Mouse (Mus musculus) neural tube, embryonic 12.5 days (tissue): ENCODE results near the gene Actn1. TPM values are rescaled to one million over a fixed set of nuclear protein-coding genes. Genes with fewer than 3 reads are reported as not detected.

Source experiments
- ATAC-seq: fragments of 200-750 bp; cut with Nextera tagmentation; 2 replicates; pipeline ENCODE4 v1.8.0; 2017; ENCODE audit warnings: low read depth, mild to moderate bottlenecking, moderate TSS enrichment, moderate library complexity; ENCODE audit not compliant: low FRiP score
- H3K27ac ChIP-seq: fragments of 300-500 bp; sonication (generic); 2 replicates; pipeline ENCODE4 v1.5.1; 2016
- H3K27me3 ChIP-seq: fragments of 300-500 bp; sonication (generic); replicated peaks from 2 replicates; pipeline ENCODE4 v1.6.1; 2016; ENCODE audit warnings: mild to moderate bottlenecking
- H3K36me3 ChIP-seq: fragments of 300-500 bp; sonication (generic); 2 replicates; pipeline ENCODE4 v1.6.1; 2016; ENCODE audit warnings: mild to moderate bottlenecking
- H3K4me1 ChIP-seq: fragments of 300-500 bp; sonication (generic); 2 replicates; pipeline ENCODE4 v1.6.1; 2016
- H3K4me2 ChIP-seq: fragments of 300-500 bp; sonication (generic); replicated peaks from 2 replicates; pipeline ENCODE4 v1.6.1; 2016; ENCODE audit warnings: mild to moderate bottlenecking
- H3K4me3 ChIP-seq: fragments of 300-500 bp; sonication (generic); 2 replicates; pipeline ENCODE4 v1.5.1; 2016
- H3K9ac ChIP-seq: fragments of 300-500 bp; sonication (generic); 2 replicates; pipeline ENCODE4 v1.6.1; 2016; ENCODE audit warnings: mild to moderate bottlenecking
- H3K9me3 ChIP-seq: fragments of 300-500 bp; sonication (generic); 2 replicates; pipeline ENCODE4 v1.6.1; 2016; ENCODE audit warnings: mild to moderate bottlenecking
- WGBS: fragments of 180-500 bp; shearing (Covaris S2); methylation state at CpG from one replicate; pipeline ENCODE4 v1.1.7; 2016; 5-methylcytosine and 5-hydroxymethylcytosine counted together
- polyA plus RNA-seq: library from polyadenylated mRNA; unstranded; fragments of >200 nt; fragmentation: Nextera tagmentation; extraction: Ambion mirVana; gene quantifications from 2 replicates; pipeline ENCODE4 v1.2.1, GENCODE M21; 2016

Gene Actn1
- polyA plus RNA-seq, 1 experiment from 2014 or later = 15.8 TPM

GRCm38 (mm10) chr12:80220260-80221038 is 39.7 kb downstream of the Actn1 start:
- Histone ChIP-seq H3K27ac (no peak overlapping the region), H3K4me3 (no peak overlapping the region), H3K9me3 (no peaks in the 10 kb centered on the region), H3K36me3 (no peaks in the 10 kb centered on the region), H3K27me3 (no peaks in the 10 kb centered on the region), H3K9ac (no peak overlapping the region), H3K4me2 (no peak overlapping the region), H3K4me1 (peaks cover 25% of the 10 kb centered on the region)
- WGBS = 88% methylated on average over 14 of the region's 14 CpGs
- ATAC-seq = no peak

- Histone ChIP-seq H3K27ac (no peak overlapping the region), H3K9ac (no peak overlapping the region), H3K4me3 (no peak overlapping the region), H3K27me3 (no peaks in the 10 kb centered on the region), H3K36me3 (no peaks in the 10 kb centered on the region), H3K9me3 (no peaks in the 10 kb centered on the region), H3K4me2 (no peak overlapping the region), H3K4me1 (peaks cover 18% of the 10 kb centered on the region)
- WGBS = 37% methylated on average over 3 of the region's 3 CpGs
- ATAC-seq = no peak
Measured at GRCm38 (mm10) chr12:80218784-80219183, 41.4 kb downstream of the Actn1 start.

DNA sequence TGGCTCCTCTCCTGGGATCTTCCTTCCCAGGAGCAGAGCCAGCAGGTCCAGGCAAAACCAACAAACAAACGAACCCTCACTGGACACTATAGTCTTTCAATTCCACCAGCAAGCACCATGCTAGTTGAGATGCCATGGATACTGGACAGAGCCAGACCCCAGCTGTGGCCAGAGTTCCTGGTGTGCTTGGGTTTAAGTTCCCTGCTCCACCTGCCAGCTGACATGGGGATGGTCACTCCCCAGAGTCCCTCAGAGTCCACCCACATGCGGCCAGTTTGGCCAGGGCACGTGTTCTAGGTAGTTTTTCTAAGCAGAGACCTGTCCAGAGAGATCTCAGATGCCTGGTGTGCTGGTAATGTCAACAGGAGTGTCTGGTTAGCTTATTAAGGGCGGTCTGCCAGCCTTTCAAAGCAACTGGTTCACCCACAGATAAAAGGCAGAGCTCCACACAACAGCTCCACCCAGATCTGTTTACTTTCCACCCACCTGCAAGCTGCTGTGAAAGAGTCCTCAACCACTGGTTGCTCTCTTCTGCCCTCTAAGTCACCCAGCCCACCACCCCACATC is 42.0 kb downstream of the Actn1 start:
- Histone ChIP-seq H3K36me3 (no peaks in the 10 kb centered on the region), H3K9me3 (no peaks in the 10 kb centered on the region), H3K4me3 (no peak overlapping the region), H3K4me2 (no peak overlapping the region), H3K9ac (no peak overlapping the region), H3K27ac (no peak overlapping the region), H3K4me1 (peaks cover 13% of the 10 kb centered on the region), H3K27me3 (no peaks in the 10 kb centered on the region)
- 72% methylated on average over 4 of the region's 4 CpGs for WGBS
- ATAC-seq = no peak

DNA sequence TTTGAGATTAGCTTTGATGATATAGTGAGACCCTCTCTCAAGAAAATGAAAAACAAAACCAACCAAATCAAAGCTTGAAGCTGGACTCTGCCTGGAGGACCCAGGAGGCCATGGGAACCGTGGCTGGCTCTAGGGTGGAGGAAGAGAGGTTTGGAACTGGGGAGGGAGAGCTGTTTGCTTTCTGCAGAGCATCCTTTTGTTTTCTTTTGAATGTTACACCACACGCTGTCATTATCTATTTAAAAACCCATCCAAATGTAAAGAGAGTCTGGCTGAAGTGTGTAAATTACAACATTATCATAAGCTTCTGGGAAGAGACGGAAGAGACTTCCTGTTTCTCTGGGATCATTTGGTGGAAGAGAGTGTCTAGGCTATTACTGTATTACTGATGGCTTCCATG is 43.1 kb downstream of the Actn1 start:
- H3K9ac ChIP-seq = no peak overlapping the region
- no peaks in the 10 kb centered on the region for H3K9me3 ChIP-seq
- no peak overlapping the region for H3K4me2 ChIP-seq
- H3K4me3 ChIP-seq = no peak overlapping the region
- peaks cover 6% of the 10 kb centered on the region; the same call in 1 of the 2 replicates for H3K4me1 ChIP-seq
- no peaks in the 10 kb centered on the region for H3K36me3 ChIP-seq
- H3K27me3 ChIP-seq = no peaks in the 10 kb centered on the region
- whole genome bisulfite sequencing = 70% methylated on average over 3 of the region's 3 CpGs
- no peak overlapping the region for H3K27ac ChIP-seq
- ATAC-seq = no peak

GRCm38 (mm10) chr12:80216258-80216881 is 43.8 kb downstream of the Actn1 start:
- no peaks in the 10 kb centered on the region for H3K9me3 ChIP-seq
- 65% methylated on average over 6 of the region's 6 CpGs for WGBS
- no peaks in the 10 kb centered on the region for H3K27me3 ChIP-seq
- H3K9ac ChIP-seq = no peak overlapping the region
- no peak overlapping the region for H3K4me3 ChIP-seq
- no peaks in the 10 kb centered on the region for H3K36me3 ChIP-seq
- H3K4me1 ChIP-seq = peaks cover 12% of the 10 kb centered on the region
- H3K27ac ChIP-seq = no peak overlapping the region
- ATAC-seq = no peak
- no peak overlapping the region for H3K4me2 ChIP-seq

- 0 out of 2 replicates have a peak, but pooled peaks cover 3% of the 10 kb centered on the region for H3K36me3 ChIP-seq
- peaks cover 15% of the 10 kb centered on the region for H3K4me1 ChIP-seq
- no peak overlapping the region for H3K4me2 ChIP-seq
- WGBS = 82% methylated on average over 8 of the region's 8 CpGs
- H3K4me3 ChIP-seq = no peak overlapping the region
- H3K9me3 ChIP-seq = no peaks in the 10 kb centered on the region
- H3K27ac ChIP-seq = no peak overlapping the region
- ATAC-seq = no peak
- H3K9ac ChIP-seq = no peak overlapping the region
- H3K27me3 ChIP-seq = no peaks in the 10 kb centered on the region
Measured at GRCm38 (mm10) chr12:80213810-80214209, 46.4 kb downstream of the Actn1 start.

- 64% methylated on average over 4 of the region's 4 CpGs for WGBS
- Histone ChIP-seq H3K27ac (no peak overlapping the region), H3K27me3 (no peaks in the 10 kb centered on the region), H3K9ac (no peak overlapping the region), H3K4me3 (no peak overlapping the region), H3K4me2 (no peak overlapping the region), H3K4me1 (peaks cover 19% of the 10 kb centered on the region), H3K9me3 (no peaks in the 10 kb centered on the region), H3K36me3 (0 out of 2 replicates have a peak, but pooled peaks cover 3% of the 10 kb centered on the region)
- ATAC-seq = no peak
Measured at GRCm38 (mm10) chr12:80213263-80213662, 46.9 kb downstream of the Actn1 start.

DNA sequence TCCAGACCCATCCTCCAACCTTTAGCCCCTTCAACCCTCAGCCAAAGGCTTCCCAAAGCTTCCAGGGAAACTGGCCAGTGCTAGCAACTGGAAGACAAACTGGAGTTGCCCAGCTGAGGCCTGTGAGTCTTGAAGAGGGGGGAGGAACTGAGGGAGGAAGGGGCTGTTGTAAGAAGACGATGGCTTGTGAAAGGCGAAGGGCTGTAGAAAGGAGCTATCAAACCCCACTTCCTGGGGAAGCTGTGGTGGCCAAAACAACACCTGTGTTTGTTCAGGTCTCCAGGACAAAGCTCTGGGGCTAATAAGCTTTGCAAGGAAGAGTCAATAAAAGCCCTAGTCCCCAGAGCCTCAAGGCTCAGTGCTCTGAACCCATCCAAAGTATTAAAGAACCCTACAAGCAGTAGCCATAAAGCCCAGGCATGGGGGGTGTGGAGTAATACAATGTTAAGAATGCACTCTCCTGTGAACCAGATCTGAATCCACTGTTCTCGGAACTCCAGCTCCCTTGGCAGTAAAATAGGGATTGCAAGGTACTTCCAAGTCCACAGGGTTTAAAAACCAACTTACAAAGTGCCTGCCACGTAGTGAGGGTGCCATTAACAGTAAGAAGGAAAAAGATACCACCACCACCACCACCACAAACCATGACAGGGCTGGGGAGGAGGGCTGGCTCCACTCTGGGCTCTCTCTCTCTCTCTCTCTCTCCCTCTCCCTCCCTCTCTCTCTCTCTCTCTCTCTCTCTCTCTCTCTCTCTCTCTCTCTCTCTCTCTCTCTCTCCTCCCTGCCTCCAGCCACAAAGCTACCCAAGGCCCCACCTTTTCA is 49.2 kb downstream of the Actn1 start:
- Histone ChIP-seq H3K4me2 (no peak overlapping the region), H3K9me3 (no peaks in the 10 kb centered on the region), H3K4me1 (peaks cover 16% of the 10 kb centered on the region), H3K36me3 (0 out of 2 replicates have a peak, but pooled peaks cover 3% of the 10 kb centered on the region), H3K4me3 (no peak overlapping the region), H3K9ac (no peak overlapping the region), H3K27me3 (no peaks in the 10 kb centered on the region), H3K27ac (no peak overlapping the region)
- 30% methylated on average over 4 of the region's 4 CpGs for WGBS
- ATAC-seq = no peak

GRCm38 (mm10) chr12:80209914-80210313 is 50.3 kb downstream of the Actn1 start:
- H3K4me2 ChIP-seq = no peak overlapping the region
- 91% methylated on average over 4 of the region's 4 CpGs for WGBS
- H3K4me3 ChIP-seq = no peak overlapping the region
- H3K27me3 ChIP-seq = no peaks in the 10 kb centered on the region
- H3K4me1 ChIP-seq = peaks cover 16% of the 10 kb centered on the region
- H3K27ac ChIP-seq = no peak overlapping the region
- no peak overlapping the region for H3K9ac ChIP-seq
- ATAC-seq = no peak
- peaks cover 9% of the 10 kb centered on the region; the same call in 1 of the 2 replicates for H3K36me3 ChIP-seq
- H3K9me3 ChIP-seq = no peaks in the 10 kb centered on the region

DNA sequence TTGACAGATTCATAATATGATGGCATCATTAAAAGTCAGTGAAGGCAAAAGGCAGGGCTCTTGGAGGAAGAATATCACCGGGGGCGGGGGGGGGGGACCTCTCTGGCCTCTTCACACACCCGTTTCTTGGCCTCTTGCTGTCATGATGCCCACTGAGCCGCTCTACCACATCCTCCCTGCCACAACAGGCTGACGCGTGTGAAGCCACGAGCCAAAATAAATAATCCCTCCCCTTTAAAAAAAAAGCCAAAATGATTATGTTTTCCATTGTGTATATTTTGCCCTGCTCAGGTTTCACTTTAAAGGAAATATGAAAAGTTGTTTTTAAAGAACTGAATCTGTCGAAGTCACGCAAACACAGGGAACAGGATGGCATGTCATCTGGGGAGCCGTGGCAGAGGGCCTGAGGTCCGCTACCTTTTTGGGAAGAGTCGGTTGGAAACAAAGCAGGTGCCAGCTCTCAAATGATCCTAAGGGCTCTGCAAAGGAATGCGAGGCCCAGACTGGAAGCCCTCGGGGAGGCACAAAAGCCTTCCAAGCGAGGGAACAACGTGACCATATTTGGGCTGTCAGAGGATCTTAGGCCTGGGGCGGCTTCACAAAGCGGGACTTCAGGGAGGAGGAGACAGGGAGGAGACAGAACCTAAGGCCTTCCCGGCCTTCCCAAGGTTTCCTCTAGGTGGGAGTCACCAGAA is 51.9 kb downstream of the Actn1 start:
- H3K36me3 ChIP-seq = peaks cover 10% of the 10 kb centered on the region; the same call in 1 of the 2 replicates
- no peak overlapping the region for H3K9ac ChIP-seq
- H3K27me3 ChIP-seq = no peaks in the 10 kb centered on the region
- no peak overlapping the region for H3K4me3 ChIP-seq
- no peak overlapping the region for H3K27ac ChIP-seq
- H3K4me1 ChIP-seq = peaks cover 17% of the 10 kb centered on the region
- ATAC-seq = no peak
- WGBS = 58% methylated on average over 19 of the region's 19 CpGs
- H3K9me3 ChIP-seq = no peaks in the 10 kb centered on the region
- no peak overlapping the region for H3K4me2 ChIP-seq

- H3K36me3 ChIP-seq = peaks cover 13% of the 10 kb centered on the region
- WGBS = 75% methylated on average over 4 of the region's 4 CpGs
- no peak overlapping the region for H3K4me2 ChIP-seq
- ATAC-seq = no peak
- H3K4me1 ChIP-seq = peaks cover 3% of the 10 kb centered on the region; the same call in 1 of the 2 replicates
- H3K27ac ChIP-seq = no peak overlapping the region
- H3K4me3 ChIP-seq = no peak overlapping the region
- no peak overlapping the region for H3K9ac ChIP-seq
- H3K27me3 ChIP-seq = no peaks in the 10 kb centered on the region
- 0 out of 2 replicates have a peak, but pooled peaks cover 4% of the 10 kb centered on the region for H3K9me3 ChIP-seq
Measured at GRCm38 (mm10) chr12:80203284-80203683, 56.9 kb downstream of the Actn1 start.
